Mouse (Mus musculus) limb, embryonic 10.5 days (tissue): ENCODE measurements around the gene Apbb1. TPM values are rescaled to one million over a fixed set of nuclear protein-coding genes. Genes with fewer than 3 reads are reported as not detected.

Source experiments
- DNase-seq: peaks from one replicate; pipeline ENCODE4 v3.0.0-alpha.2; 2017; ENCODE audit warnings: low spot score
- H3K27ac ChIP-seq: fragments of 300-500 bp; sonication (generic); 2 replicates; pipeline ENCODE4 v1.5.1; 2016; ENCODE audit warnings: mild to moderate bottlenecking
- H3K27me3 ChIP-seq: fragments of 300-500 bp; sonication (generic); 2 replicates; pipeline ENCODE4 v1.6.1; 2016; ENCODE audit warnings: low read depth, mild to moderate bottlenecking; ENCODE audit not compliant: poor library complexity, severe bottlenecking
- H3K36me3 ChIP-seq: fragments of 300-500 bp; sonication (generic); 2 replicates; pipeline ENCODE4 v1.6.1; 2016; ENCODE audit warnings: mild to moderate bottlenecking, moderate library complexity
- H3K4me1 ChIP-seq: fragments of 300-500 bp; sonication (generic); 2 replicates; pipeline ENCODE4 v1.6.1; 2016
- H3K4me3 ChIP-seq: fragments of 300-500 bp; sonication (generic); 2 replicates; pipeline ENCODE4 v1.5.1; 2016; ENCODE audit warnings: mild to moderate bottlenecking, moderate library complexity
- H3K9me3 ChIP-seq: fragments of 300-500 bp; sonication (generic); replicated peaks from 2 replicates; pipeline ENCODE4 v1.6.1; 2016; ENCODE audit warnings: mild to moderate bottlenecking
- WGBS: fragments of 180-500 bp; shearing (Covaris S2); methylation state at CpG from one replicate; pipeline ENCODE4 v1.1.7; 2016; 5-methylcytosine and 5-hydroxymethylcytosine counted together
- polyA plus RNA-seq: library from polyadenylated mRNA; unstranded; fragments of >200 nt; fragmentation: Nextera tagmentation; extraction: Ambion mirVana; gene quantifications from 2 replicates; pipeline ENCODE4 v1.2.1, GENCODE M21; 2016

Gene Apbb1
- polyA plus RNA-seq, 1 experiment from 2014 or later = 81.9 TPM

- Histone ChIP-seq H3K4me1 (peaks cover 25% of the 10 kb centered on the region), H3K27me3 (no peaks in the 10 kb centered on the region), H3K36me3 (peaks cover 66% of the 10 kb centered on the region), H3K9me3 (no peaks in the 10 kb centered on the region), H3K4me3 (no peak overlapping the region), H3K27ac (no peak overlapping the region; the same call in 1 of the 2 replicates)
- 26% methylated on average over 7 of the region's 7 CpGs for WGBS
- no peak for DNase-seq
Observed at GRCm38 (mm10) chr7:105568583-105568982, 12.9 kb downstream of the Apbb1 start.

- Histone ChIP-seq H3K4me1 (peaks cover 19% of the 10 kb centered on the region), H3K4me3 (no peak overlapping the region), H3K9me3 (no peaks in the 10 kb centered on the region), H3K36me3 (peaks cover 74% of the 10 kb centered on the region), H3K27ac (no peak overlapping the region), H3K27me3 (no peaks in the 10 kb centered on the region)
- WGBS = 88% methylated on average over 17 of the region's 17 CpGs
- no peak for DNase-seq
Observed at GRCm38 (mm10) chr7:105565071-105565836, 16.2 kb downstream of the Apbb1 start.

GRCm38 (mm10) chr7:105563367-105563766, 18.1 kb downstream of the Apbb1 start:
- no peaks in the 10 kb centered on the region; the same call in 1 of the 2 replicates for H3K4me1 ChIP-seq
- peaks cover 86% of the 10 kb centered on the region for H3K36me3 ChIP-seq
- no peaks in the 10 kb centered on the region for H3K27me3 ChIP-seq
- 86% methylated on average over 3 of the region's 3 CpGs for WGBS
- no peak overlapping the region for H3K4me3 ChIP-seq
- DNase-seq = no peak
- H3K9me3 ChIP-seq = no peaks in the 10 kb centered on the region
- no peak overlapping the region for H3K27ac ChIP-seq

GRCm38 (mm10) chr7:105562317-105562716, 19.1 kb downstream of the Apbb1 start:
- H3K36me3 ChIP-seq = peaks cover 89% of the 10 kb centered on the region
- H3K9me3 ChIP-seq = no peaks in the 10 kb centered on the region
- no peak overlapping the region for H3K4me3 ChIP-seq
- 94% methylated on average over 3 of the region's 3 CpGs for WGBS
- DNase-seq = no peak
- H3K27me3 ChIP-seq = no peaks in the 10 kb centered on the region
- no peaks in the 10 kb centered on the region for H3K4me1 ChIP-seq
- no peak overlapping the region for H3K27ac ChIP-seq

- H3K27ac ChIP-seq = no peak overlapping the region
- no peaks in the 10 kb centered on the region for H3K27me3 ChIP-seq
- H3K9me3 ChIP-seq = no peaks in the 10 kb centered on the region
- no peak for DNase-seq
- peaks cover 59% of the 10 kb centered on the region for H3K36me3 ChIP-seq
- 90% methylated on average over 9 of the region's 9 CpGs for WGBS
- H3K4me1 ChIP-seq = peaks cover 14% of the 10 kb centered on the region
- no peak overlapping the region for H3K4me3 ChIP-seq
Observed at GRCm38 (mm10) chr7:105559016-105559415, 22.4 kb downstream of the Apbb1 start.

- DNase-seq = no peak
- 88% methylated on average over 11 of the region's 11 CpGs for WGBS
- Histone ChIP-seq H3K4me1 (peaks cover 14% of the 10 kb centered on the region), H3K4me3 (no peak overlapping the region), H3K9me3 (no peaks in the 10 kb centered on the region), H3K36me3 (peaks cover 48% of the 10 kb centered on the region), H3K27ac (no peak overlapping the region), H3K27me3 (no peaks in the 10 kb centered on the region)
Observed at GRCm38 (mm10) chr7:105557671-105558070, 23.8 kb downstream of the Apbb1 start.

- Histone ChIP-seq H3K27ac (no peak overlapping the region), H3K36me3 (peaks cover 36% of the 10 kb centered on the region), H3K9me3 (no peaks in the 10 kb centered on the region), H3K4me3 (no peak overlapping the region), H3K4me1 (peaks cover 14% of the 10 kb centered on the region), H3K27me3 (no peaks in the 10 kb centered on the region)
- DNase-seq = no peak
- WGBS = 85% methylated on average over 8 of the region's 8 CpGs
Observed at GRCm38 (mm10) chr7:105556406-105556805, 25.0 kb downstream of the Apbb1 start.

GRCm38 (mm10) chr7:105555571-105555970, 25.9 kb downstream of the Apbb1 start:
- WGBS = 93% methylated on average over 10 of the region's 10 CpGs
- Histone ChIP-seq H3K4me3 (0 out of 2 replicates have a peak overlapping the region, but pooled peaks have one; percentile 68), H3K27ac (no peak overlapping the region), H3K4me1 (peaks cover 14% of the 10 kb centered on the region), H3K27me3 (no peaks in the 10 kb centered on the region), H3K36me3 (peaks cover 31% of the 10 kb centered on the region), H3K9me3 (no peaks in the 10 kb centered on the region)
- DNase-seq = no peak

- Histone ChIP-seq H3K9me3 (no peaks in the 10 kb centered on the region), H3K4me3 (peak within 1 kb of the TSS; percentile 68), H3K27me3 (no peaks in the 10 kb centered on the region), H3K4me1 (peaks cover 17% of the 10 kb centered on the region), H3K27ac (peak within 1 kb of the TSS; percentile 84), H3K36me3 (peaks cover 23% of the 10 kb centered on the region)
- 4% methylated on average over 26 of the region's 26 CpGs for WGBS
- peak; percentile 85 for DNase-seq
Observed at GRCm38 (mm10) chr7:105554212-105554942, 27.1 kb downstream of the Apbb1 start, which contains the start of gene Smpd1. Smpd1 (plus strand) TSS chr7:105554360.

GRCm38 (mm10) chr7:105553456-105554211, 27.8 kb downstream of the Apbb1 start:
- H3K27me3 ChIP-seq = no peaks in the 10 kb centered on the region
- peaks cover 16% of the 10 kb centered on the region for H3K36me3 ChIP-seq
- WGBS = 25% methylated on average over 27 of the region's 27 CpGs
- H3K9me3 ChIP-seq = no peaks in the 10 kb centered on the region
- DNase-seq = no peak
- H3K4me3 ChIP-seq = peak overlapping the region; percentile 68
- peaks cover 21% of the 10 kb centered on the region for H3K4me1 ChIP-seq
- H3K27ac ChIP-seq = peak overlapping the region; percentile 84

- Histone ChIP-seq H3K4me3 (no peak overlapping the region), H3K27ac (peak overlapping the region; percentile 81), H3K36me3 (no peaks in the 10 kb centered on the region), H3K9me3 (no peaks in the 10 kb centered on the region), H3K27me3 (no peaks in the 10 kb centered on the region), H3K4me1 (peaks cover 7% of the 10 kb centered on the region; the same call in 1 of the 2 replicates)
- 37% methylated on average over 6 of the region's 6 CpGs for WGBS
- DNase-seq = peak; percentile 62
Observed at GRCm38 (mm10) chr7:105549035-105549434, 32.4 kb downstream of the Apbb1 start.

- no peak overlapping the region for H3K27ac ChIP-seq
- no peaks in the 10 kb centered on the region for H3K9me3 ChIP-seq
- whole genome bisulfite sequencing = 90% methylated on average over 7 of the region's 7 CpGs
- no peaks in the 10 kb centered on the region for H3K27me3 ChIP-seq
- H3K36me3 ChIP-seq = no peaks in the 10 kb centered on the region
- no peak for DNase-seq
- H3K4me1 ChIP-seq = peaks cover 7% of the 10 kb centered on the region; the same call in 1 of the 2 replicates
- no peak overlapping the region for H3K4me3 ChIP-seq
Observed at GRCm38 (mm10) chr7:105547970-105548369, 33.5 kb downstream of the Apbb1 start.
